Mouse (Mus musculus) intestine, postnatal 0 days (tissue): Measurements from ENCODE around the gene Ada. TPM values are rescaled to one million over a fixed set of nuclear protein-coding genes. Genes with fewer than 3 reads are reported as not detected.

Experiments used
- ATAC-seq: fragments of 200-750 bp; cut with Nextera tagmentation; 2 replicates; pipeline ENCODE4 v1.8.0; 2017; ENCODE audit warnings: mild to moderate bottlenecking, moderate TSS enrichment, moderate library complexity
- H3K27ac ChIP-seq: fragments of 300-500 bp; sonication (generic); 2 replicates; pipeline ENCODE4 v1.5.1; 2014; ENCODE audit warnings: mild to moderate bottlenecking, low read depth, low read length, moderate library complexity
- H3K27me3 ChIP-seq: fragments of 300-500 bp; sonication (generic); replicated peaks from 2 replicates; pipeline ENCODE4 v1.6.1; 2014; ENCODE audit warnings: low read length, mixed read lengths; ENCODE audit not compliant: control insufficient read depth, insufficient read depth
- H3K36me3 ChIP-seq: fragments of 300-500 bp; sonication (generic); 2 replicates; pipeline ENCODE4 v1.6.1; 2014; ENCODE audit warnings: mild to moderate bottlenecking, moderate library complexity; ENCODE audit not compliant: control insufficient read depth, insufficient read depth
- H3K4me1 ChIP-seq: fragments of 300-500 bp; sonication (generic); replicated peaks from 2 replicates; pipeline ENCODE4 v1.6.1; 2014; ENCODE audit warnings: antibody characterized with exemption, low read length, mixed read lengths; ENCODE audit not compliant: control insufficient read depth, insufficient read depth
- H3K4me2 ChIP-seq: fragments of 300-500 bp; sonication (generic); replicated peaks from 2 replicates; pipeline ENCODE4 v1.6.1; 2014; ENCODE audit warnings: low read depth, mild to moderate bottlenecking, moderate library complexity
- H3K4me3 ChIP-seq: fragments of 300-500 bp; sonication (generic); 2 replicates; pipeline ENCODE4 v1.5.1; 2014; ENCODE audit warnings: low read depth, low read length
- H3K9ac ChIP-seq: fragments of 300-500 bp; sonication (generic); 2 replicates; pipeline ENCODE4 v1.6.1; 2014; ENCODE audit warnings: mild to moderate bottlenecking, low read depth, low read length
- H3K9me3 ChIP-seq: fragments of 300-500 bp; sonication (generic); 2 replicates; pipeline ENCODE4 v1.6.1; 2016; ENCODE audit warnings: mixed run types; ENCODE audit not compliant: control insufficient read depth
- CTCF ChIP-seq: sonication (generic); IDR thresholded peaks from 2 replicates; pipeline ENCODE4 v1.5.1; 2016; ENCODE audit warnings: low read depth, mild to moderate bottlenecking, control low read depth, antibody characterized with exemption, moderate library complexity
- WGBS: fragments of 180-500 bp; shearing (Covaris S2); extraction: QIAGEN DNeasy Blood & Tissue Kit; methylation state at CpG from one replicate; pipeline ENCODE4 v1.1.7; 2014; 5-methylcytosine and 5-hydroxymethylcytosine counted together
- polyA plus RNA-seq: library from polyadenylated mRNA; unstranded; fragments of >200 nt; fragmentation: Nextera tagmentation; extraction: Ambion mirVana; gene quantifications from 2 replicates; pipeline ENCODE4 v1.2.1, GENCODE M21; 2015

The Ada gene
- polyA plus RNA-seq, 1 experiment from 2014 or later: 81.3 TPM

DNA sequence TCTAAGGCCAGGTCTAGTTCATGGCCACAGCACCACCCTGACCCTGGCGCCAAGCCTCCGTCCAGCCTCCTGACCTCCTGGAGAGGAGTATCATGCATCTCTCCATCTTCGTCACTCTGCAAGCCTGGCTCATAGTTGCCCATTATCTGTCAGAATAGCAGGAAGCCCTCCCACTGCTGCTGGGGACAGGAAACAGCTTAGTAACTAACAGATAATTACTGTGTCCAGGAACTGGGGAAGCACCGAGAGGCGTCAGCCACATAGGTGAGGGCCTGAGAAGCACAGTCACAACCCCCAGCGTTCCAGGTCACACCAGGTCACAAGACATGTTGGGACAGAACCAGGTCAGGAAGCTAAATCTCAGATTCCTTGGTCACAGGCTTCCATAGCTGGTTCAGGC, 6.7 kb downstream of the Ada start:
- WGBS: 69% methylated on average over 6 of the region's 6 CpGs
- no peak for ATAC-seq
- no peak overlapping the region for H3K4me3 ChIP-seq
- H3K9ac ChIP-seq: no peak overlapping the region
- H3K36me3 ChIP-seq: no peaks in the 10 kb centered on the region
- H3K27me3 ChIP-seq: no peaks in the 10 kb centered on the region
- H3K4me2 ChIP-seq: no peak overlapping the region
- no peaks in the 10 kb centered on the region for H3K4me1 ChIP-seq
- H3K9me3 ChIP-seq: no peaks in the 10 kb centered on the region
- TF ChIP-seq CTCF: no peak
- no peak overlapping the region for H3K27ac ChIP-seq

DNA sequence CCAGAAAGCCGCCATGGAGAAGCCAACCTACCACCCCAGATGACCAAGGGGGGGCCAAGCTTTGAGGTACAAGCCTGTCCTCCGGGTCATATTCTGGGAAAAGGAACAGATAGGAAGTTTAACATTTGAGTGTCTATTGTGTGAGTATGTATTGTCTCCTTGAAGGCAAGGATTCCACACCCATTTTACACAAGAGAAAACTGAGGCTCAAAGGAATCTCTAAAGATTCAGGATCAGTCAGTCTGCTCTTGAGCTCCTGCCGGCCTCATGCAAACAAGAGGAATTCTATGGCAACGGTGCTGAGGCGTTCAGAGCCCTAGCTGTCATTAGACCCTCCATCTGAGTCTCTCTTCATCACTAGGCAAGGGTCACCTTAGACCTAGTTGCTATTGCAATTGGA, 7.4 kb downstream of the Ada start:
- Histone ChIP-seq H3K4me3 (no peak overlapping the region), H3K4me2 (no peak overlapping the region), H3K27ac (no peak overlapping the region), H3K4me1 (no peaks in the 10 kb centered on the region), H3K9ac (no peak overlapping the region), H3K36me3 (no peaks in the 10 kb centered on the region; the same call in 1 of the 2 replicates), H3K27me3 (no peaks in the 10 kb centered on the region), H3K9me3 (no peaks in the 10 kb centered on the region)
- 73% methylated on average over 5 of the region's 5 CpGs for whole genome bisulfite sequencing
- ATAC-seq: no peak
- no peak for TF ChIP-seq CTCF

DNA sequence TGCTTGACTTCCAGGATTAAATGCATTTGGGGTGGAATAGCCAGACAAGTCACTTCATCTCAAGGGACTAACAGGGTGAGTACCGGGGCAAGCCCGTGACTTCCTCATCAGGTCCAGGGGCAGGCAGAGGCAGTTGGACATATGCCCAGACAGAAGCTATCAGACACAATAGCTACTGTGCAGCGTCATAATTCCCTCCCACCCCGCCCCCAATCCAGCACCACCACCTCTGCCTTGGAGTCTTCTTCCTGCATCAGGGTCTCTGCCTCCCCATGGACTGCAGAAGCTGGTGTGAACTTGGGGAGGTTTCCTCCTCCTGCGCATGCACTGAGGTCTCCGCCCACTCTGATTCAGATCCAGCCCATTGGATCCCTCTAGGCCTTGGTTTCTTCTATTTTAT, 14.1 kb downstream of the Ada start:
- no peaks in the 10 kb centered on the region for H3K9me3 ChIP-seq
- H3K27ac ChIP-seq: no peak overlapping the region
- TF ChIP-seq CTCF: no peak
- no peak overlapping the region for H3K9ac ChIP-seq
- peaks cover 17% of the 10 kb centered on the region; the same call in 1 of the 2 replicates for H3K36me3 ChIP-seq
- H3K4me2 ChIP-seq: no peak overlapping the region
- ATAC-seq: no peak
- H3K4me1 ChIP-seq: no peaks in the 10 kb centered on the region
- 43% methylated on average over 6 of the region's 6 CpGs for WGBS
- H3K27me3 ChIP-seq: no peaks in the 10 kb centered on the region
- no peak overlapping the region for H3K4me3 ChIP-seq

DNA sequence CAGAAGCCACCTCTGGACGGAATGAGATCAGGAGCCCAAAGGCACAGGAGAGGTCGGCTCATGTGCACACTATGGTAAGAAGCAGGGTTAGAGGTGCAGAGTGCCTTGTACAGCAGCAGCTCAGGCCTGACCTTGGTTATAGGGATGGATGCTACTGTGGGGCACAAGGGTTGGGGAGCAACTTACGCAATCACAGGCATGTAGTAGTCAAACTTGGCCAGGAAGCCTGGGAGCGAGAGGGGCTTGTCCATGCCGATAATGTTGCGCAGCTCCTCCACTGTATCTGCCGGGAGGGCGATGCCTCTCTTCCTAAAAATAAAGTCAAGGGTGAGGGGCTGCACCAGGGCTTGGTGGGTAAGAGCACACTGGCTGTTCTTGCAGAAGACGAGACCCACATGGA, 14.9 kb downstream of the Ada start:
- no peaks in the 10 kb centered on the region for H3K9me3 ChIP-seq
- H3K27ac ChIP-seq: no peak overlapping the region
- H3K27me3 ChIP-seq: no peaks in the 10 kb centered on the region
- WGBS: 91% methylated on average over 9 of the region's 9 CpGs
- no peak for ATAC-seq
- no peak for TF ChIP-seq CTCF
- no peak overlapping the region for H3K4me2 ChIP-seq
- peaks cover 22% of the 10 kb centered on the region; the same call in 1 of the 2 replicates for H3K36me3 ChIP-seq
- no peak overlapping the region for H3K9ac ChIP-seq
- no peaks in the 10 kb centered on the region for H3K4me1 ChIP-seq
- H3K4me3 ChIP-seq: no peak overlapping the region

DNA sequence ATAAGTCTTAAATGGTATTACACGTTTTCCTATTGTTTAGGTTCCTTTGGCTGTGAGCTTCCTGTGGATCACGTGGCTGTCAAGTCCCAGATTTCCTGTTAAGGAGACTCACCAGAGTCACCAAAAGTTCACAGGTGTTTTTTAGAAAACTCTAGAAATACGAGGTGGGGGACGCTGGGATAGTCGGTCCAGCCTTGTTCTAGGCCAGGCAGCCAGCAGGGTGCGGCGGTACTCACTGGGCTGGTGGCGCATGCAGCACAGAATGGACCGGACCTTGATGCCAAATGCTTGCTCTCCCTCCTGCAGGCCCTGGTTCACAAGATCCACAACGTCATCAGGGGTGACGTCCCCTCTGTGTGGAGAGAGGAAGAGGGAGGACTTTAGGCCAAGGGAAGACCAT, 18.0 kb downstream of the Ada start:
- Histone ChIP-seq H3K4me1 (no peaks in the 10 kb centered on the region), H3K27ac (no peak overlapping the region), H3K9ac (no peak overlapping the region), H3K4me2 (no peak overlapping the region), H3K36me3 (peaks cover 40% of the 10 kb centered on the region; the same call in 1 of the 2 replicates), H3K27me3 (no peaks in the 10 kb centered on the region), H3K9me3 (no peaks in the 10 kb centered on the region), H3K4me3 (no peak overlapping the region)
- WGBS: 88% methylated on average over 11 of the region's 11 CpGs
- no peak for ATAC-seq
- no peak for TF ChIP-seq CTCF

DNA sequence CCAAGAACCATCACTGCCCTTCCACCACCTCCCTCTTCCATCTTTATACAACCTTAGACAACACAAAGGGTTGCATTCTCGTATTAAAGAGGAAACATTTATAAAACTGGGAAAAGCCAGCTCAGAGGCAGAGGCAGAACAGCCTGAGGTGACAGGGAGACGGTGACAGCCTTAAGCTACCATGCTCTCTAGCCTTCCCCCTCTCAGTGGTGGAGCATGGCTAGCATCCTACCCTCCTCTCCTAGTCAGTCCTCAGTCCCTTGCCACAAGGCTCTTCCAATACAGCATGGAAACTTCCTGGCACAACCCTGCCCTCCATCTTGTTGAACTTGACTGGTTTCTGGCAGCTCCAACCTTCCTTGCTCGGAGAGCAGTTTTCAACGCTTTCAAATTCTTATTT, 21.7 kb downstream of the Ada start:
- no peak for TF ChIP-seq CTCF
- Histone ChIP-seq H3K27me3 (no peaks in the 10 kb centered on the region), H3K36me3 (peaks cover 51% of the 10 kb centered on the region), H3K9me3 (no peaks in the 10 kb centered on the region), H3K4me3 (no peak overlapping the region), H3K27ac (no peak overlapping the region), H3K4me2 (no peak overlapping the region), H3K9ac (no peak overlapping the region), H3K4me1 (no peaks in the 10 kb centered on the region)
- no peak for ATAC-seq
- 78% methylated on average over 4 of the region's 4 CpGs for WGBS

DNA sequence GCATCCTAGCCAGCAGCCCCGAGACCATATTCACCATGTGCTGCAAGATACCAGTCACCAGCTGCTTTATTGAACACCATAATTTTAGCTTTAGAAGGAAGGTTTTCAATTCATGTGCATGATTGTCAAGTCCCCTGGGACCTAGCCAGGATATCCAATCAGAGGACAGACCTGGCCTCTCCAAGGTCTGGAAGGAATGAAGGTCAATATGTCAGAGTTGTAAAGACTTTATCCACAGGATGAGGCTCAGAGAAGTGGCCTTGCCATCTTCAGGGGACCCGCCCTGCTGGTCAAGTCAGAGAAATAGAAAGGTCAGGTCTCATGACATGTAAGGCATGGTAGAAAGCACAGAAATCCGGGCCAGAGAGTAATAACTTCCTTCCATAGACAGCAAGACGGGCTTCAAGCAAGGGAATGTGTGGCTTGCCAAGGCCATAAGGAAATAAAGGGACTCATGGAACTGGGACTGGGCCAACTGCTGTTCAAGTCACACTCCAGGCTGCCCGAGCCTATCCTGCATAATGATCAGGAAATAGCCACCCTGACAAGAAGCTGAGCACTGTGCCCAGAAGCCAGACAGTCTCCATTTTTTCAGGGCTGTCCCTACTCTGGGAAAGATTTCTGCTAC, 23.2 kb downstream of the Ada start:
- H3K9me3 ChIP-seq: no peaks in the 10 kb centered on the region
- peak; percentile 36 for ATAC-seq
- WGBS: 49% methylated on average over 5 of the region's 5 CpGs
- H3K9ac ChIP-seq: no peak overlapping the region
- no peak overlapping the region for H3K4me2 ChIP-seq
- peak overlapping the region; percentile 1; the same call in 1 of the 2 replicates for H3K27ac ChIP-seq
- no peaks in the 10 kb centered on the region for H3K27me3 ChIP-seq
- no peaks in the 10 kb centered on the region for H3K4me1 ChIP-seq
- no peak overlapping the region for H3K4me3 ChIP-seq
- 0 out of 2 replicates have a peak, but pooled peaks have one; percentile 14 for TF ChIP-seq CTCF
- H3K36me3 ChIP-seq: peaks cover 58% of the 10 kb centered on the region
